Mouse (Mus musculus): ENCODE results near the gene Rfx8.

Rfx8 gene

GRCm38 (mm10) chr1:39694756-39695155 lies 26.0 kb downstream of the Rfx8 start:
- WGBS, result 59% methylated on average over 7 of the region's 7 CpGs

- 72% methylated on average over 3 of the region's 3 CpGs for WGBS
Observed at GRCm38 (mm10) chr1:39691974-39692373, 28.8 kb downstream of the Rfx8 start.

GRCm38 (mm10) chr1:39691061-39691460 lies 29.7 kb downstream of the Rfx8 start:
- 77% methylated on average over 4 of the region's 4 CpGs for WGBS

- 91% methylated on average over 6 of the region's 6 CpGs for WGBS
Observed at GRCm38 (mm10) chr1:39688573-39688972, 32.2 kb downstream of the Rfx8 start.

GRCm38 (mm10) chr1:39687279-39687678 lies 33.5 kb downstream of the Rfx8 start:
- 65% methylated on average over 9 of the region's 9 CpGs for WGBS

- 25% methylated on average over 1 of the region's 1 CpGs for WGBS
Observed at GRCm38 (mm10) chr1:39685841-39686240, 35.0 kb downstream of the Rfx8 start.

- WGBS, result 95% methylated on average over 5 of the region's 5 CpGs
Observed at GRCm38 (mm10) chr1:39681638-39682037, 39.2 kb downstream of the Rfx8 start.

GRCm38 (mm10) chr1:39680546-39680945 lies 40.3 kb downstream of the Rfx8 start:
- WGBS, result 81% methylated on average over 6 of the region's 6 CpGs

GRCm38 (mm10) chr1:39678883-39679282 lies 41.9 kb downstream of the Rfx8 start:
- WGBS, result 91% methylated on average over 8 of the region's 8 CpGs

GRCm38 (mm10) chr1:39676221-39676876 lies 44.4 kb downstream of the Rfx8 start:
- 47% methylated on average over 5 of the region's 5 CpGs for WGBS

GRCm38 (mm10) chr1:39672362-39673105 lies 48.3 kb downstream of the Rfx8 start:
- WGBS, result 81% methylated on average over 9 of the region's 9 CpGs

GRCm38 (mm10) chr1:39670211-39670935 lies 50.4 kb downstream of the Rfx8 start:
- WGBS, result 91% methylated on average over 17 of the region's 17 CpGs

- 72% methylated on average over 12 of the region's 12 CpGs for WGBS
Observed at GRCm38 (mm10) chr1:39666751-39667252, 54.0 kb downstream of the Rfx8 start.

GRCm38 (mm10) chr1:39664039-39664625 lies 56.7 kb downstream of the Rfx8 start:
- 89% methylated on average over 7 of the region's 7 CpGs for WGBS

- 53% methylated on average over 4 of the region's 4 CpGs for WGBS
Observed at GRCm38 (mm10) chr1:39663050-39663449, 57.7 kb downstream of the Rfx8 start.

- WGBS, result 74% methylated on average over 6 of the region's 6 CpGs
Observed at GRCm38 (mm10) chr1:39656976-39657529, 63.7 kb downstream of the Rfx8 start.

GRCm38 (mm10) chr1:39654901-39655300 lies 65.9 kb downstream of the Rfx8 start:
- WGBS, result 92% methylated on average over 18 of the region's 18 CpGs

- 90% methylated on average over 4 of the region's 4 CpGs for WGBS
Observed at GRCm38 (mm10) chr1:39653028-39653427, 67.8 kb downstream of the Rfx8 start.

- 19% methylated on average over 9 of the region's 9 CpGs for WGBS
Observed at GRCm38 (mm10) chr1:39651241-39651548, 69.6 kb downstream of the Rfx8 start, which contains the start of gene Creg2. TSS of gene Creg2 (minus strand) at chr1:39651474.

GRCm38 (mm10) chr1:39650435-39651240 lies 70.2 kb downstream of the Rfx8 start:
- under 1% methylated on average over 73 of the region's 73 CpGs for WGBS
